ENCODE assay signal across 32 mouse cellular contexts in the genomic region with DNA sequence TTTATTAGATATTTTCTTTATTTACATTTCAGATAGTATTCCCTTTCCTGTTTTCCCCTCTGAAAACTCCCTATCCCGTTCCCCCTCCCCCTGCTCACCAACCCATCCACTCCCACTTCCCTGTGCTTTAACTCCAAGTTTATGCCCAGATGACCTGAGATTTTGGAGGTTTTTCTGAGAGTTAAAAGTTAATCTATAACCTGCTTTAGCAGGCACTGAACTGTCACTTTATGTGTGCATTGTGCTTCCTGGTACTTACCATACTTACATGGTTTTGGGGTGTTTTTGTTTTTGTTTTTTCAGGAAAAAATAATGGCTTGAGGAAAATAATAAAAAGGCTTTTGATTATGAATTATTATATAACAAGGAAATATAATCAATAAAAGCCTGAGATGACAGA.
"Had no signal": no experiment of that assay in that cellular context is flagged by ENCODE, and none has a peak within 500 bp of the region (broad histone marks: within the 10 kb centered on the region; RNA-seq: fewer than 3 reads in every experiment).

No protein-coding gene starts in this region.

- DNase-seq: left cerebral cortex, postnatal 4 days; liver; liver, embryonic 13.5 days; liver, postnatal 0 days; lung, adult 18-20 months; lung, adult 2 months; lung, embryonic 14.5 days; lung, postnatal 10 days; lung, postnatal 14 days; lung, postnatal 36 days; midbrain, embryonic 14.5 days had no signal

- H3K27me3 ChIP-seq: limb, embryonic 12.5 days; limb, embryonic 13.5 days; limb, embryonic 15.5 days; liver, embryonic 12.5 days; liver, embryonic 13.5 days; liver, embryonic 15.5 days; lung, embryonic 15.5 days; megakaryocyte, embryonic 14.5 days; midbrain, embryonic 12.5 days; midbrain, embryonic 13.5 days; midbrain, embryonic 15.5 days; neural tube, embryonic 12.5 days; neural tube, embryonic 13.5 days had no signal

- H3K4me1 ChIP-seq: limb, embryonic 10.5 days; limb, embryonic 12.5 days; limb, embryonic 13.5 days; limb, embryonic 15.5 days; liver, embryonic 12.5 days; liver, embryonic 13.5 days; liver, embryonic 15.5 days; lung, embryonic 15.5 days; megakaryocyte, embryonic 14.5 days; midbrain, embryonic 10.5 days; midbrain, embryonic 12.5 days; midbrain, embryonic 13.5 days; midbrain, embryonic 15.5 days had no signal

- H3K36me3 ChIP-seq: limb, embryonic 10.5 days; limb, embryonic 12.5 days; limb, embryonic 13.5 days; limb, embryonic 15.5 days; liver, embryonic 12.5 days; liver, embryonic 13.5 days; liver, embryonic 15.5 days; lung, embryonic 15.5 days; midbrain, embryonic 10.5 days; midbrain, embryonic 12.5 days; midbrain, embryonic 13.5 days; midbrain, embryonic 15.5 days; neural tube, embryonic 12.5 days; neural tube, embryonic 13.5 days had no signal

- H3K4me2 ChIP-seq: limb, embryonic 12.5 days; limb, embryonic 13.5 days; limb, embryonic 15.5 days; liver, embryonic 11.5 days; liver, embryonic 12.5 days; liver, embryonic 13.5 days; liver, embryonic 15.5 days; lung, embryonic 14.5 days; lung, embryonic 15.5 days; midbrain, embryonic 11.5 days; midbrain, embryonic 12.5 days; midbrain, embryonic 13.5 days; midbrain, embryonic 15.5 days; neural tube, embryonic 12.5 days; neural tube, embryonic 13.5 days had no signal

- H3K27ac ChIP-seq: limb, embryonic 10.5 days; limb, embryonic 12.5 days; limb, embryonic 13.5 days; limb, embryonic 15.5 days; liver, embryonic 12.5 days; liver, embryonic 13.5 days; liver, embryonic 14.5 days; liver, embryonic 15.5 days; lung, embryonic 15.5 days; macrophage; midbrain, embryonic 10.5 days; midbrain, embryonic 12.5 days; midbrain, embryonic 13.5 days; midbrain, embryonic 15.5 days; neural tube, embryonic 12.5 days; neural tube, embryonic 13.5 days had no signal

- H3K9me3 ChIP-seq: limb, embryonic 10.5 days; limb, embryonic 12.5 days; limb, embryonic 13.5 days; limb, embryonic 15.5 days; liver, embryonic 12.5 days; liver, embryonic 13.5 days; liver, embryonic 15.5 days; lung, embryonic 15.5 days; megakaryocyte, embryonic 14.5 days; midbrain, embryonic 10.5 days; midbrain, embryonic 12.5 days; midbrain, embryonic 13.5 days; midbrain, embryonic 15.5 days; neural tube, embryonic 12.5 days; neural tube, embryonic 13.5 days had no signal

- H3K9ac ChIP-seq: limb, embryonic 12.5 days; limb, embryonic 13.5 days; limb, embryonic 15.5 days; liver, embryonic 12.5 days; liver, embryonic 13.5 days; liver, embryonic 14.5 days; liver, embryonic 15.5 days; liver, postnatal 0 days; lung, embryonic 14.5 days; lung, embryonic 15.5 days; midbrain, embryonic 12.5 days; midbrain, embryonic 13.5 days; midbrain, embryonic 15.5 days; neural tube, embryonic 12.5 days; neural tube, embryonic 13.5 days had no signal

- ATAC-seq: liver, embryonic 12.5 days; liver, postnatal 0 days; lung, postnatal 0 days; midbrain, embryonic 13.5 days; midbrain, embryonic 15.5 days; midbrain, embryonic 16.5 days had no signal

- H3K4me3 ChIP-seq: limb, embryonic 10.5 days; limb, embryonic 12.5 days; limb, embryonic 13.5 days; limb, embryonic 15.5 days; liver, embryonic 12.5 days; liver, embryonic 13.5 days; liver, embryonic 15.5 days; lung, embryonic 15.5 days; megakaryocyte, embryonic 14.5 days; midbrain, embryonic 10.5 days; midbrain, embryonic 12.5 days; midbrain, embryonic 13.5 days; midbrain, embryonic 15.5 days; myocyte; neural tube, embryonic 12.5 days; neural tube, embryonic 13.5 days had no signal
